Mouse (Mus musculus): ENCODE measurements at regions not wholly inside any gene's neighbourhood (a gene's known extent, or its start where the extent isn't known, plus 50 kb on each side); places are given as distances from the start of the nearest gene placed in this dataset.

DNA sequence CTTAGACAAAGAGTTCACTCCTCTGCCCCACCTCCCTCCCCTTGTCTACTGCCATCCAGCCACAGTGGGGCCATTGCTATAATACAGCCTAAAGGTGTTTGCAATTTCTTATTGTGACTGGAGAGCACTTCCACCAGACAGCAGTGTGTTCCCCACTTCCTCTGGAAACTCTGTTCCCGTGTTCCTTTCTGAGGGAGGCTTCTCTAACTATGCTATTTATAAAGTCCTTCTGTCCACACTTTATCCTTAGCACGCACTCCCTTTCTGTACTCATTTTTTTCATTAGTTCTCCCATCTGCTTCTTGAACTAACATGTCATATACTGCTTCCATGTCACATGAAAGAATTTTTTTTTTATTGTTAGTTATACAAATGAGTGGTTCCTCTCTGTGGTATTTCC lies 52.0 kb upstream of the 4930432M17Rik start:
- ChIA-PET POLR2A (no interaction called here), CTCF (no interaction called here)

DNA sequence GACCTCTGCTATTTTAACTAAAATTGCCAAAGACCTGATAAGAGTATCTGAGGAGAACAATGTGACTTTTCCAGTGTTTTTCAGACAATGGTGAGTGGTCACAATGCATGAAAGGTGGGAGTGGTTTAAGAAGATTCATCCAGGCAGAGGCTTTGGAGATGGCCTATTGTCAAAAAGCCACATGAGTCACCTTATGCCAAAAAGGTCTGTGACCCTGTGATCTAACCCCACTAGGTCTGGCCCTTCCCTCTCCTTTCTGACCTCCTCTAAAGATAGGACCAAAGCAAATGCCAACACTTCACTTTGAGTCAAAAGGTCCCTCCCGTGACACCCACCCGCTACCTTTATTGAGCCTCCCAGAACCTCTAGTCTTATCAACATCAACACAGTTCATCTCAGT lies 52.4 kb upstream of the 4930432M17Rik start:
- CTCF ChIA-PET, result interaction anchor here in 1 of 4 experiments (0.6 kb wide), 1 partner anchor 35 kb away, joined by 3 read pairs; no protein-coding TSS in a partner anchor
- POLR2A ChIA-PET, result interaction anchor here in 3 of 4 experiments (1.0 to 8.4 kb wide), 7 partner anchors 10 to 41 kb away, joined by 3 to 109 read pairs (median 5); no protein-coding TSS in a partner anchor

DNA sequence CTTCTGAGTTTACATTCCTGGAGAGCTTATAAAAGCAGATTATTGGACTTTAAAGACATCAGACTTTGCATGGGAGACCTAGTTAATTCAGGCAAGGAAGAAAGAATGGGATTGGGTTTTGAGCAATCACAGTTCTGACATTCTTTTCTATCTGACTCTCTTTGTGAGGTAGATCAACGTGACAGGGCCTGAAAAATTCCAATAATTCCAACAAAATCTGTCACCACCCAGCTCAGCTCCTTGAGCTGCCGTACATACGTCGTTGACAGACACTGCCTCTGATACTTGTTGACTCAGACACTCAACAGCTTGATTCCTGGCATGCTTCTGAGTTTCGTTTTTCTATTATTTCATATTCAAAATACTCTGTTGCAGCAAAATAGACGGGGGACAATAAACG lies 53.2 kb upstream of the 4930432M17Rik start:
- ChIA-PET POLR2A (interaction anchor here in 3 of 4 experiments (0.9 to 8.4 kb wide), 23 partner anchors 8 to 198 kb away, joined by 3 to 109 read pairs (median 5); no protein-coding TSS in a partner anchor), CTCF (interaction anchor here in 1 of 4 experiments (0.6 kb wide), 1 partner anchor 34 kb away, joined by 3 read pairs; no protein-coding TSS in a partner anchor)

DNA sequence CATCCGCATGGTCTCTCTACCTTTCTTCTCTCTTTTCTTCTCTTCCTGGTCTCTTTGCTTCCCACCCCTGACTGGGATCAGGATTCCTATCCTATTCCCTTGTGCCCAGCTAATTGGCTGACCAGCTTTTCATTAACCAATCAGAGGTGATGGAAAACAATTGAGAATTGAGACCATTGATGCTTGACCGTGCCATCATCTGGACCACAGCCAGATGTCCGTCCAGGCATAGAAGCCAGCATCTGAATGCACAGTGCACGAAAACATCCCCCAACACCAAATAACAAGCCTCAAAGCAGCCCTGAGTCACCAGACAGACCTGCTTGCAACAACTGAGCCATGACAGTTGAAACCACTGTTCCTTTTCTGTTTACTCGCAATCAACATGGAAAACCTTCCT lies 54.5 kb upstream of the 4930432M17Rik start:
- POLR2A ChIA-PET, result interaction anchor here in 3 of 4 experiments (0.9 to 8.4 kb wide), 25 partner anchors 11 to 307 kb away, joined by 3 to 109 read pairs (median 6); no protein-coding TSS in a partner anchor
- CTCF ChIA-PET, result interaction anchor here in 1 of 4 experiments (1.3 kb wide), 1 partner anchor 120 kb away, joined by 5 read pairs; no protein-coding TSS in a partner anchor

DNA sequence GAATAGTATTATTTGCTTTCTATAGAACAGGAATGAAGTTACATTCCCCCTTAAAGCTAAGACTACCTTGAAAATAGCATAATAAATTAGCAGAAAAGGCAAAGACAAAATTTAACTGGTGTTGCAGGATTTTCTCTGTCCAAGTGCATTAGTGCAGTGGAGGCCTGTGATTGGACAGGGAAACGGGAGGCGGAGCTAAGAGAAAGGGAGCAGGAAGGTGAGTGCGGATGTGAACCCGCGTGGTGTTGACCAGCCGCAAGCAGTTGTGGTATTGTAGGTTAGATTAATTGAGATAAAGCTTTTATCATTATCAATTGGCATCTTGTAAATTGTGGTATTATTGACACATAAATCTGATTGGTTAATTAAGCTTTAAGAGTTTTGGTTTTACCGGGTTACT lies 55.8 kb upstream of the 4930432M17Rik start:
- CTCF ChIA-PET, result interaction anchor here (0.6 to 1.3 kb wide), 5 partner anchors 93 to 271 kb away, joined by 3 to 10 read pairs (median 3); no protein-coding TSS in a partner anchor

DNA sequence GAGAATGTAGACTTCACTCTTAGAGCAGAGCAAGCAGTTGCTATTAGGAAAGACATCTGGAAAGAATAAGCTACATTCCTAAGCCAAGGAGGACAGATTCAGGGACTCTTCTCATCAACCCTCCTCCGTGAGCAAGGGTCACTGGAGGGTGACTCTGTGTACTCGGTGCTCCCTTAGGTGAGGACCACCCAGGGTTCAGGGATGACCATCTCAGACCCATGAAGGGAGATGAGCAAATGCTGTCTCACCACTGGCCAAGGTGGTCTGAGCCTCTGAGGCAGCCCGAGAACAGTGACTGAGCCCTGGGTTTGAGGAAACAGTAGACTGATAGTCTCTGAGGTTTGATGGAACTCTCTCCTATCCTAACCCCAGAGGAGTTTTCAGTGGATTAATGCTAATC lies 57.3 kb upstream of the 4930432M17Rik start:
- CTCF ChIA-PET, result no interaction called here
- POLR2A ChIA-PET, result interaction anchor here in 2 of 4 experiments (0.9 to 8.4 kb wide), 5 partner anchors 9 to 126 kb away, joined by 3 to 109 read pairs (median 3); no protein-coding TSS in a partner anchor

More for the DNA sequence above, 55.8 kb upstream of the 4930432M17Rik start:
- POLR2A ChIA-PET, result interaction anchor here (0.7 to 8.4 kb wide), 31 partner anchors 10 to 200 kb away, joined by 3 to 109 read pairs (median 5); partner anchors contain the start of genes Abcd3 (in 1 of the 4) and F3 (in 1 of the 4)

DNA sequence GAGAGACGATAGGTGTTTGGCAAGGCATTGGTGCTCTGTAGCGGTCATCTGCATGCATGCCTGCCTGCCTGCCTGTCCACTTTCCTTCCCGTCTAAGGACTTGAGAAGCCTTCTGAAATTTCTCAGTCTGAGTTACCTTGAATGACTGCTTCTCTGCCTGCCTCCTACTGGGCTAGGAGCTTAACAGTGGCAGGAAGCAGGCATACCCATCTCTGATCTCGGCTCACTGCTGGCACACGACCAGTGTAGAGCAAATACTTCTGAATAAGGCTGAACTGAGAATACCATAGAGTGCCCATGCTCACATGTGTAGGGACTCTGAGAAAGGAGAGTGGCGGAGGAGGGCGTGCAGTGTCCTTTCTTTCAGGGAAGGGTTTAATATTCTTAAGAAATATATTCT lies 60.7 kb upstream of the 4930432M17Rik start:
- CTCF ChIA-PET, result no interaction called here
- POLR2A ChIA-PET, result interaction anchor here in 2 of 4 experiments (1.2 to 8.4 kb wide), 4 partner anchors 6 to 51 kb away, joined by 3 to 109 read pairs (median 4); no protein-coding TSS in a partner anchor

DNA sequence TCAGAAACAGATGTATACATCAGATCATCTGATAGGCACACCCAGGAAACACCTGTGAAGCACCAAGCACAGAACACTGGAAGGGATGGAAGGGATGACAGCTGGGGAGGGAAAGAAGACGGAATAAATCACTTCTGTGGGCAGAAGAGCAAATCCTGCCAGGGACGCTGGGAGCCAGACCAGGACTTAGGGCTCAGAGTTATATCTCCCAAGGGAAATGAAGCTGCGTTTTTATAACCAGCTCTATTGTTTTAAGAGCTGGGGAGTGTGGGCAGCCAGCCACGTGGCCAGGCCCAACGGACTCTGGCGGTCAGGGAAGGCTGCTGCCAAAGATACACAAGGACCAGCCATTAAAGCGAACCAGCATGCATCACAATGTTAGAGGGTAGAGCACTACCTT lies 61.5 kb upstream of the 4930432M17Rik start:
- ChIA-PET POLR2A (interaction anchor here in 2 of 4 experiments (0.7 to 1.2 kb wide), 2 partner anchors 8 to 79 kb away, joined by 3 to 5 read pairs; no protein-coding TSS in a partner anchor), CTCF (no interaction called here)

DNA sequence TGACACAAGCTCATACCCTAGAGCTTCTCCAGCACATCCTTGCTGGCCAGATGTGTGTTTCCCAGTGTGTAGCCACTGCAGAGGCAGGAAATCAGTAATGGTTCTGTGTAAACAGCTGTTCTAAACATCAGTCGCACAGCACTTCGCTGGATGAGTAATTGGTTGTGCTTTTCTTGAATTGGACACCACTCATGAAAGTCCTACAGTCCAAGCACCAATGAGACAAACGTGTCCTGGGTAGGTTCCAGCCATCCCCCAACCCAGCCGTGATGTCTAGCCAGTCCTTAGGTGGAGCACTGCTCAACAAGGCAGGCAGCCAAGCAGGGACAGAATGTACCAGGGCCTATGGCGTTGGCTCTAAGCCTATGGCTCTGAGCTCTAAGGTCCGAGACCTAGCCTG lies 65.8 kb upstream of the 4930432M17Rik start:
- POLR2A ChIA-PET, result interaction anchor here in 3 of 4 experiments (0.6 to 7.0 kb wide), 25 partner anchors 7 to 497 kb away, joined by 3 to 161 read pairs (median 7); partner anchors contain the start of genes Abcd3 (in 1 of the 3) and F3 (in 1 of the 3)
- CTCF ChIA-PET, result interaction anchor here in 1 of 4 experiments (1.3 kb wide), 1 partner anchor 15 kb away, joined by 3 read pairs; no protein-coding TSS in a partner anchor

DNA sequence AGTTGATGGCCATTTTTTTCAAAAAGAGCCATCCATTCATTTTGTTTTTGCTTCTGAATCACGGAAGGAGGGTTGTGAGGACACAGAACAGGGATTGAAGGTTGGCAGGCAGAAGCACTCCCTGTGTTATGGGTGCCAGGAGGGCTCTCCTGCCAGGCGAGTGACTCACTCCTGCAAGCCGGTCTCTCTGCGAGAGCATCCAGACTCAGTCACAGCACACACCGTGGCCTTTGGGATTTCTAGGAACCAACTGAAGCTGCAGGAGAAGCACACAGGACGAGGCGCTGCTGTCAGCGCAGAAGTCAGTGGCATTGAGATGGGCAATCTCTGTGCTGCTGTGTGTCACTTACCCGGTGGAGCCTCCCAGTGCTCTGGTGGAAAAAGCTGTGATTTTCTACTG lies 66.5 kb upstream of the 4930432M17Rik start:
- ChIA-PET CTCF (no interaction called here), POLR2A (interaction anchor here in 3 of 4 experiments (0.6 to 7.0 kb wide), 19 partner anchors 10 to 498 kb away, joined by 3 to 161 read pairs (median 29); partner anchors contain the start of gene Abcd3 (in 1 of the 3))

DNA sequence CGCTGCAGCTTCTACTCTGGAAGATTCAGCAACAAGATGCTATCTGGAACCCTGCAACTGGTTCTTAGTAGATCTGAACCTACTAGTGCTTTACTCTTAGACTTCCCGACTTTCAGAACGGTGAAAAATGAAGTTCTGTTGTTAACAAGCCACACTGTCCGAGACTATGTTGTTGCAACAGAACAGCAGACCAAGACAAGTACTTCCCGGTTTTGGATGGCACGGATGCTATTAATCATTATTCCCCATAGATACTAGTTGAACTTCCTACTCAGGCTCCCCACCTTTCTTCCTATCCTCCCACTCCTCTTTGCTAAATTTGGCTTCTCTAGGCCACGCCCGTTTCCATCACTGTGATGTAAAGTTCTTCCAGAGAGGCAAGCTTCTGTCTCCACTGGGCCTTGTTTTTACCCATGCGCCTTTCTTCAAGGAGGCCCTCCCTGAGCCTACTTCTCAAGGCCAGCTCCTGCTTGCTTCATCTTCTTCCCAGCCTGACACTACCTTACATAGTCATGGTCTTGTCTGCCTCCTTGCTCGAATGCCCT lies 67.7 kb upstream of the 4930432M17Rik start:
- ChIA-PET CTCF (interaction anchor here in 2 of 4 experiments (1.7 to 2.1 kb wide), 2 partner anchors 133 to 134 kb away, joined by 5 to 12 read pairs; no protein-coding TSS in a partner anchor), POLR2A (interaction anchor here (0.6 to 7.0 kb wide), 70 partner anchors 9 to 295 kb away, joined by 3 to 161 read pairs (median 6); partner anchors contain the start of gene F3 (in 2 of the 4))

DNA sequence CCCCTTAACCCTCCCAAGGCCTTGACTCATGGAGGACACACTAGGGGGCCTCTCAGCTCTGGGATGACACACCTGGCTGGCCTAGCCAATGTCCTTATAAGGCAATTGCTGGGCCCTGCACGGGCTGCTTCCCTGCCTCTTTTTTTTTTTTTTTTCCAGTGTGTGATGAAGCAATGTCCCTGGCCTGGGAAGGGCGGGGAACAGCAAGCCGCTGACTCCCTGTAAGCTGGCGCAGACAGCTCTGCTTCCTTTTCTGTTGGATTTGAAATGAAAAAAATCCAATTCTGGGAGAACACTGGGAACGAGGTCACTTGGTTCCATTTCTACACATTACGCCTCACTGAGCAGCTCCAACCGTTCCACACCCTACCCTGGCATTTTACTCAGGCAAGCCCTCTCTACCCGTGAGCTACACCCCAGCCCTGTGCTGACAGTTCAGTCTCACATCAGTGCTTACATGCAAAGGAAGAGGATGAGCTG lies 68.4 kb upstream of the 4930432M17Rik start:
- CTCF ChIA-PET, result interaction anchor here in 2 of 4 experiments (0.7 to 2.1 kb wide), 3 partner anchors 20 to 134 kb away, joined by 4 to 12 read pairs (median 5); no protein-coding TSS in a partner anchor
- POLR2A ChIA-PET, result interaction anchor here (0.5 to 7.0 kb wide), 92 partner anchors 8 to 295 kb away, joined by 3 to 161 read pairs (median 5); partner anchors contain the start of gene F3 (in 2 of the 4)

DNA sequence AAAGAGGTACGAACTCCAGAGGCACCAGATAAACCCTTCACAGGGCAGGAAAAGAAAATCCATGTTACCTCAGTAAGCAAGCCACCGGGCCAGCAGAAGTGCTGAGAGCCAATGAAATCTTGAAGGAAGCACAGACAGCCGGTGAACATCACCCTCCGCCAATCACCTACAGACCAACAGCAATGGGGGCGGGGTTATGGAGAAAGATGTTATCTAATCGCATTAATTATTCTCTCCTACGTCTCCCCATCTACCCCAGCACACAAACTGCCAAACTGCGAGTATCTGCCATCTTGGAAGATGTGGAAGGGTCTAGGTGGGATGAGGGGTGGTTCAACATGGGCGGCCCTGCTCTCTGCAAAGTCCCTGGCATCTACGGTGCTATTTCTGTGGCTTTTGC lies 68.6 kb upstream of the Slc44a3 start:
- CTCF ChIA-PET, result no interaction called here
- POLR2A ChIA-PET, result interaction anchor here in 3 of 4 experiments (0.8 to 1.1 kb wide), 7 partner anchors 11 to 140 kb away, joined by 3 to 5 read pairs (median 4); no protein-coding TSS in a partner anchor

DNA sequence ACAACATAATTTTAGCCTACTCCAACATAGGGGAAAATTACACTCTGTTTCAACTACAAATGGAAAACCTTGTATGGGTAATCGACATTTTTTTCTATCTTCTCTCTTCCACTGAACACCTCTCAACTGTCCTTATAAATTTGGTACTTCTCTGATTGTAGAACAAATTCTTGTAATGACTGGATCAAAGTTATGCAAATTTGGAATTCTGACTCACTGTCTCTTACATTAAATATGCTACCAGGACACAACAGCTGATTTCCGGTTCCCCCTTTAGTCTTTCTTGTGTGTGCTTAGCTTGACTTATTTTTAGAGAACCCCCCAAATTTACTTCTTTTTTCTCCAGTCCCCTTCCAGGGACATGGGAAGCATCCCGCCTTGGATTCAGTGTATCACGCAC lies 68.2 kb upstream of the Slc44a3 start:
- ChIA-PET CTCF (no interaction called here), POLR2A (interaction anchor here in 3 of 4 experiments (0.6 to 1.1 kb wide), 8 partner anchors 11 to 141 kb away, joined by 3 to 5 read pairs (median 4); no protein-coding TSS in a partner anchor)

DNA sequence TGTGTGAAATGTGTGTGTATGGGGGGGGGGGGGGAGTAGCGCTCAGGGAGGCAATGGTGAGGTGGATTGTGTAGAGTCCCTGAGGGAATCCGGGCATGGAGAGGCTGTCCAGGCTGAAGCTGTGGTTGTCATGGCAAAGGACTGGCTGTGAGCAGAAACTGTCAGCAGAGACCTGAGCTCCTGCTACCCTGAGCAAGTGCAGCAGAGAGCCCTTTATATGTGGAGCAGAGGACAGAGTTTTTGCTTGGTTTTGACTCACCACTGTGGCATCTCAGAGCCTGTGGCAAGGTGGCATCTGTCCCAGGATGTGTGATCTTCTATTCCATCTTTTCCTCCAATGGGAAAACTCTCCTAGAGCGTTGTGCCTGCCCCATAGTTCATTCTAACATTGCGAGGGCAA lies 65.8 kb upstream of the Slc44a3 start:
- ChIA-PET CTCF (interaction anchor here in 2 of 4 experiments (0.6 to 1.6 kb wide), 3 partner anchors 19 to 138 kb away, joined by 3 to 4 read pairs (median 4); no protein-coding TSS in a partner anchor), POLR2A (interaction anchor here in 3 of 4 experiments (0.7 to 42.3 kb wide), 19 partner anchors 7 to 823 kb away, joined by 3 to 1486 read pairs (median 5); no protein-coding TSS in a partner anchor)

DNA sequence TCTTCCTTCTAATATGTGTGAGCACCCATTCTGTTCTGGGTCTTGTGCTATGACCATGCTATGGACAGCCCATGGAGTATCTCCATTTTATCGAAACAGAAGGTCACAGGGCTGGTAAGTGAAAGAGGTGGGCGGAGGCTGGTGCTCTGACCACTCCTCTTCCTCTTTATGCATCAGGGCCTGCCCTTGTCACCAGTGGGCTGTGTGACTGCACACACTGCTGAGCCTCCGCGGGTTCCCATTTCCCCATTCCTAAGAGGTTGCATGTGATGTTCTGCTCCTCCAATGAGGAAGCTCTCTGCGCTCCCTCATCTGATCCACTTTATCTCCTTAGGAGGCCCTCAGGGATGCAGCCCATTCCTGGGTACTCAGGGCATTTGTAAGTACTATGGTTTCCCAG lies 65.0 kb upstream of the Slc44a3 start:
- ChIA-PET POLR2A (interaction anchor here in 3 of 4 experiments (0.6 to 42.3 kb wide), 19 partner anchors 8 to 824 kb away, joined by 3 to 1486 read pairs (median 5); partner anchors contain the start of gene F3 (in 1 of the 3)), CTCF (interaction anchor here in 1 of 4 experiments (1.6 kb wide), 1 partner anchor 139 kb away, joined by 4 read pairs; no protein-coding TSS in a partner anchor)

DNA sequence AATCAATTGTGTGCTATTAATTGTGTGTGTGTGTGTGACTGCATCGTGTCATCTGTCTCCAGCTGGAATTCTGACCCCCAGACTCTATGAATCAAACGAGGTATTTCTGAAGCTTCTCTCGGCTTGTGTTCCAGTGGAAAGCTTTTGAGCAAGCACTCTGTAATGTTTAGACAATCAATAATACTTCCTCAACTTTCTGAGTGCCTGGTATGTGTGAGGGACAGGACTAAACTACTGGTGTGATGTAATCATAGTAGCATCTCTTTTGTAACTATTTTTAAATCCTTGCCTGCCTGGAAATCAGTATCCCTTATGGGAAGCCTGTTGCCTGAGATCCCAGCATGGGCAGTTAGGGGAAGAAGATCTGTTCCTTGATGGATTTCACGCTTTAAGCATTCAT lies 62.4 kb upstream of the Slc44a3 start:
- ChIA-PET CTCF (interaction anchor here in 1 of 4 experiments (0.6 kb wide), 1 partner anchor 709 kb away, joined by 4 read pairs; no protein-coding TSS in a partner anchor), POLR2A (interaction anchor here in 2 of 4 experiments (0.6 to 42.3 kb wide), 10 partner anchors 8 to 145 kb away, joined by 3 to 1486 read pairs (median 5); no protein-coding TSS in a partner anchor)

DNA sequence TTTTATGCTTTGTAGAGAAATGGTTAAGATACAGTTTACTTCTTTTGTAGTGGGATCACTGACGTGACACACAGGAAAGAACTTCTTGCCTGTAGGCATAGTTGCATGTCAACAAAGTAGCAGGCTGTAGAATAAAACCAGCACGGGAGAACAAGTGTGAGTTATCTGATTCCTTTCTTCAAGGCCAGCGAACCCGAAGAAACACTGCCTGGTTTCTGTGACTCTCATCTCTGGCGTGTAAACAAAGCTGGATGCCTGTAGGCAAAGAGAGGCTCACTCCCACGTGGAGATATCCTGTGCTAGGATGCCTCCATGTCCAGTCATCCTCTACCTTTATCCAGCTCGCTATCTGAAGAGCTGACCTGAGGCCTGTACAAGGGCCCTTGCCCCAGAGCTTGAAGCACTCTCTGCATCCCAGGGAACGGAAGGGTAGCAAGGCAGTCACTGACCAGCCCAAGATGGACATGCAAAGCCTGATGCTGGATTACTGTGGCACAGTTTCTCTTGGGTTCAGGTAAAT lies 61.5 kb upstream of the Slc44a3 start:
- CTCF ChIA-PET, result no interaction called here
- POLR2A ChIA-PET, result interaction anchor here in 2 of 4 experiments (0.9 to 42.3 kb wide), 7 partner anchors 8 to 41 kb away, joined by 3 to 1486 read pairs (median 5); no protein-coding TSS in a partner anchor
